Mouse (Mus musculus) heart, postnatal 0 days (tissue): ENCODE results near the gene Btn2a2.

Source experiments
- CTCF ChIP-seq: IDR thresholded peaks from 2 replicates; pipeline ENCODE4 v1.5.1; 2016; ENCODE audit warnings: antibody characterized with exemption, control low read depth, low read depth
- EP300 ChIP-seq: IDR thresholded peaks from 2 replicates; pipeline ENCODE4 v1.6.1; 2016; ENCODE audit warnings: antibody characterized with exemption, low read depth

DNA sequence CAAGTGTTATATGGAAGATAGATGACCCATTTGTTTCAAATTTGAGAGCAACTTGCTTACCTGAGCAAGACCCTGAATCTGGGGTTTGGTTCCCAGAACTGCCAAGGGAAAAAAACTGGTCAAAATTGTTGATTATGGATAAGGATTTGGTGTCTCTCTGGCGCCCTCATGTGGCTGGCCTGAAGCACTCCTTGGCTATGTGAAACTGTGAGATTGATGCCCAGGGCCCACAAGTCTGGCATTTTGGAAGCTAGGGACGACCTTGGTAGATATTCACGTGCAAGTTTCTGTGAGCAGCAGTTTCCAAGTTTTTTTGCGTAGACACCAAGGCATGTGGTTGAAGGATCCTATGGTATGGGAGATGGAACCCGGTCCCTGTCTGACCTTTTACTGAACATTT is 36.0 kb upstream of the Btn2a2 start:
- peak; percentile 82 for TF ChIP-seq CTCF
- TF ChIP-seq EP300: no peak
